Comparison of ENCODE assay signal across 16 mouse cellular contexts in genomic region chr7:72342822-72343221, GRCm38 (mm10). TPM values are rescaled to one million over a fixed set of nuclear protein-coding genes. Genes with fewer than 3 reads are reported as not detected.
A peak's percentile ranks its signal among the peaks of the same experiment; 100 is the strongest.
DNase-seq lines count a peak whose midpoint lies in the region; ATAC-seq and TF ChIP-seq lines count a peak whose summit lies in the region.
"Had no signal": no experiment of that assay in that cellular context is flagged by ENCODE, and none has a peak within 500 bp of the region (broad histone marks: within the 10 kb centered on the region; RNA-seq: fewer than 3 reads in every experiment).

No protein-coding gene starts in this region.

- H3K27ac ChIP-seq in intestine, postnatal 0 days (ENCODE audit: low read depth, low read length): no peak overlapping the region
- no peak overlapping the region for H3K27ac ChIP-seq in intestine, embryonic 16.5 days (ENCODE audit: low read length)
- H3K27ac ChIP-seq in midbrain, postnatal 0 days (ENCODE audit: low read depth, low read length): no peak overlapping the region
- H3K27ac ChIP-seq in hindbrain, embryonic 12.5 days: no peak overlapping the region
- H3K27ac ChIP-seq: embryonic facial prominence, embryonic 12.5 days; forebrain, embryonic 12.5 days; limb, embryonic 12.5 days; neural tube, embryonic 12.5 days had no signal

- DNase-seq in A20 (ENCODE audit: low read depth, low spot score): peak; percentile 70
- DNase-seq in T-cell, adult 2 months (ENCODE audit: low spot score): peak; percentile 49
- DNase-seq in natural killer cell, adult 2 months (ENCODE audit: low spot score in 2 of 2): peak; percentile 12 to 28
- DNase-seq in midbrain, postnatal 0 days (ENCODE audit: low spot score): no peak
- DNase-seq in urinary bladder, postnatal 10 days (ENCODE audit: low spot score): no peak
- DNase-seq: cerebellum, adult 11 months; kidney, adult 2 months had no signal

- no peaks in the 10 kb centered on the region for H3K36me3 ChIP-seq in intestine, postnatal 0 days (ENCODE audit: control insufficient read depth, insufficient read depth)
- H3K36me3 ChIP-seq in intestine, embryonic 16.5 days (ENCODE audit: control insufficient read depth, insufficient read depth, low read length): no peaks in the 10 kb centered on the region
- no peaks in the 10 kb centered on the region for H3K36me3 ChIP-seq in midbrain, postnatal 0 days (ENCODE audit: insufficient read depth, low read length)
- H3K36me3 ChIP-seq in hindbrain, embryonic 12.5 days: no peaks in the 10 kb centered on the region
- H3K36me3 ChIP-seq: embryonic facial prominence, embryonic 12.5 days; forebrain, embryonic 12.5 days; G1E; limb, embryonic 12.5 days; neural tube, embryonic 12.5 days had no signal

- H3K4me1 ChIP-seq in intestine, postnatal 0 days (replicated peaks; ENCODE audit: control insufficient read depth, insufficient read depth, low read length): no peaks in the 10 kb centered on the region
- no peaks in the 10 kb centered on the region for H3K4me1 ChIP-seq in intestine, embryonic 16.5 days (ENCODE audit: control insufficient read depth, insufficient read depth, low read length)
- H3K4me1 ChIP-seq in midbrain, postnatal 0 days (ENCODE audit: insufficient read depth, low read length): no peaks in the 10 kb centered on the region
- no peaks in the 10 kb centered on the region for H3K4me1 ChIP-seq in hindbrain, embryonic 12.5 days
- H3K4me1 ChIP-seq: embryonic facial prominence, embryonic 12.5 days; forebrain, embryonic 12.5 days; limb, embryonic 12.5 days; neural tube, embryonic 12.5 days had no signal

- WGBS in intestine, postnatal 0 days: 56% methylated on average over 2 of the region's 2 CpGs
- 64% methylated on average over 2 of the region's 2 CpGs for WGBS in intestine, embryonic 16.5 days
- WGBS in midbrain, postnatal 0 days: 71% methylated on average over 2 of the region's 2 CpGs
- WGBS in hindbrain, embryonic 12.5 days: 70% methylated on average over 2 of the region's 2 CpGs

- H3K4me3 ChIP-seq in intestine, postnatal 0 days (ENCODE audit: low read depth, low read length): no peak overlapping the region
- H3K4me3 ChIP-seq in intestine, embryonic 16.5 days (ENCODE audit: low read length): no peak overlapping the region
- no peak overlapping the region for H3K4me3 ChIP-seq in midbrain, postnatal 0 days (ENCODE audit: low read depth, low read length)
- H3K4me3 ChIP-seq in hindbrain, embryonic 12.5 days: no peak overlapping the region
- H3K4me3 ChIP-seq: embryonic facial prominence, embryonic 12.5 days; forebrain, embryonic 12.5 days; limb, embryonic 12.5 days; megakaryocyte, embryonic 14.5 days; neural tube, embryonic 12.5 days had no signal

- peak; percentile 46; the same call in 1 of the 2 replicates for TF ChIP-seq CTCF in intestine, postnatal 0 days (IDR thresholded peaks at IDR 0.05; ENCODE audit: low read depth)
- no peak for TF ChIP-seq CTCF in midbrain, postnatal 0 days (IDR thresholded peaks at IDR 0.05)

- H3K9me3 ChIP-seq in intestine, postnatal 0 days (ENCODE audit: control insufficient read depth): no peaks in the 10 kb centered on the region
- H3K9me3 ChIP-seq in intestine, embryonic 16.5 days (ENCODE audit: control insufficient read depth, low read length): no peaks in the 10 kb centered on the region
- H3K9me3 ChIP-seq in midbrain, postnatal 0 days (ENCODE audit: low read length): no peaks in the 10 kb centered on the region
- H3K9me3 ChIP-seq in hindbrain, embryonic 12.5 days (replicated peaks): no peaks in the 10 kb centered on the region
- H3K9me3 ChIP-seq: embryonic facial prominence, embryonic 12.5 days; forebrain, embryonic 12.5 days; limb, embryonic 12.5 days; megakaryocyte, embryonic 14.5 days; neural tube, embryonic 12.5 days had no signal

- H3K4me2 ChIP-seq in intestine, postnatal 0 days (replicated peaks; ENCODE audit: low read depth): no peak overlapping the region
- no peak overlapping the region for H3K4me2 ChIP-seq in intestine, embryonic 16.5 days (ENCODE audit: low read depth, low read length)
- no peak overlapping the region for H3K4me2 ChIP-seq in midbrain, postnatal 0 days (ENCODE audit: low read depth, low read length, poor library complexity, severe bottlenecking)
- H3K4me2 ChIP-seq in hindbrain, embryonic 12.5 days (replicated peaks): no peak overlapping the region
- H3K4me2 ChIP-seq: embryonic facial prominence, embryonic 12.5 days; forebrain, embryonic 12.5 days; limb, embryonic 12.5 days; neural tube, embryonic 12.5 days had no signal

- no peak overlapping the region for H3K9ac ChIP-seq in intestine, postnatal 0 days (ENCODE audit: low read depth, low read length)
- H3K9ac ChIP-seq in intestine, embryonic 16.5 days (ENCODE audit: low read depth, low read length): no peak overlapping the region
- H3K9ac ChIP-seq in midbrain, postnatal 0 days (replicated peaks; ENCODE audit: low read length, poor library complexity, severe bottlenecking): no peak overlapping the region
- no peak overlapping the region for H3K9ac ChIP-seq in hindbrain, embryonic 12.5 days
- H3K9ac ChIP-seq: embryonic facial prominence, embryonic 12.5 days; forebrain, embryonic 12.5 days; limb, embryonic 12.5 days; neural tube, embryonic 12.5 days had no signal

- H3K27me3 ChIP-seq in intestine, postnatal 0 days (replicated peaks; ENCODE audit: control insufficient read depth, insufficient read depth, low read length): no peaks in the 10 kb centered on the region
- H3K27me3 ChIP-seq in intestine, embryonic 16.5 days (replicated peaks; ENCODE audit: control insufficient read depth, insufficient read depth, low read length): no peaks in the 10 kb centered on the region
- no peaks in the 10 kb centered on the region for H3K27me3 ChIP-seq in midbrain, postnatal 0 days (ENCODE audit: insufficient read depth, low read length)
- H3K27me3 ChIP-seq in hindbrain, embryonic 12.5 days: no peaks in the 10 kb centered on the region
- H3K27me3 ChIP-seq: embryonic facial prominence, embryonic 12.5 days; forebrain, embryonic 12.5 days; limb, embryonic 12.5 days; megakaryocyte, embryonic 14.5 days; neural tube, embryonic 12.5 days had no signal

- ATAC-seq in intestine, postnatal 0 days: no peak
- no peak for ATAC-seq in intestine, embryonic 16.5 days
- ATAC-seq in midbrain, postnatal 0 days (ENCODE audit: low FRiP score): no peak
- no peak for ATAC-seq in hindbrain, embryonic 12.5 days (ENCODE audit: low FRiP score)

RNA-seq across cellular contexts. Expression of gene Mctp2, which starts 36.4 kb away (rescaled TPM):
- polyA plus RNA-seq in intestine, postnatal 0 days (2015; fragmentation: Nextera tagmentation; extraction: Ambion mirVana): 0.85 and 0.89 TPM in 2 replicates
- 1.7 and 1.8 TPM in 2 replicates for polyA plus RNA-seq in intestine, embryonic 16.5 days (2015; fragmentation: Nextera tagmentation; extraction: Ambion mirVana)
- 0.71 and 1.1 TPM in 2 replicates for total RNA-seq in midbrain, postnatal 0 days (2014; rRNA removed)
- 0.38 and 0.44 TPM in 2 replicates for polyA plus RNA-seq in midbrain, postnatal 0 days (2015; fragmentation: Nextera tagmentation; extraction: Ambion mirVana)
- polyA plus RNA-seq in hindbrain, embryonic 12.5 days (2016; fragmentation: Nextera tagmentation; extraction: Ambion mirVana): 0.22 and 0.27 TPM in 2 replicates
- polyA plus RNA-seq: G1E had no signal

Comparison
In these comparisons a context has a peak if more than half of its experiments do, and no peak if none do; other contexts are left out.
1. DNase-seq: peak in A20 (single experiment), T-cell, adult 2 months (single experiment) and natural killer cell, adult 2 months (2 of 2); none in midbrain, postnatal 0 days (single experiment) and urinary bladder, postnatal 10 days (single experiment).